Mouse (Mus musculus) heart, adult 2 months (tissue): ENCODE results near the gene S100a11. TPM values are rescaled to one million over a fixed set of nuclear protein-coding genes. Genes with fewer than 3 reads are reported as not detected.
"Not testable (repeated sequence)": the region's sequence is repeated elsewhere in the genome, so short reads cannot be mapped to it uniquely, and the experiment has no call there.

Source experiments
- DNase-seq, 2 experiments: peaks; one replicate each; pipeline ENCODE4 v3.0.0; 2021
- H3K27ac ChIP-seq: fragments of 200-600 bp; 2 replicates; pipeline ENCODE4 v1.8.1; 2022
- H3K27me3 ChIP-seq: fragments of 200-500 bp; 2 replicates; pipeline ENCODE4 v1.6.1; 2012; ENCODE audit warnings: mild to moderate bottlenecking, low read length, inconsistent platforms, mixed read lengths; ENCODE audit not compliant: control insufficient read depth, insufficient read depth
- H3K36me3 ChIP-seq: fragments of 200-500 bp; 2 replicates; pipeline ENCODE4 v1.6.1; 2012; ENCODE audit warnings: low read length, inconsistent platforms; ENCODE audit not compliant: control insufficient read depth, insufficient read depth
- H3K4me1 ChIP-seq: fragments of 200-500 bp; 2 replicates; pipeline ENCODE4 v1.6.1; 2011; ENCODE audit warnings: low read length; ENCODE audit not compliant: control insufficient read depth, insufficient read depth
- H3K4me3 ChIP-seq: fragments of 200-600 bp; 2 replicates; pipeline ENCODE4 v1.8.1; 2022
- H3K79me2 ChIP-seq: fragments of 200-500 bp; replicated peaks from 2 replicates; pipeline ENCODE4 v1.6.1; 2012; ENCODE audit warnings: mild to moderate bottlenecking, inconsistent platforms, low read length, moderate library complexity, mixed read lengths; ENCODE audit not compliant: control insufficient read depth, insufficient read depth
- H3K9ac ChIP-seq: fragments of 200-500 bp; 2 replicates; pipeline ENCODE4 v1.6.1; 2012; ENCODE audit warnings: low read depth, mild to moderate bottlenecking, control low read depth, inconsistent platforms, low read length, mixed read lengths
- CTCF ChIP-seq: fragments of 200-600 bp; IDR thresholded peaks from 2 replicates; pipeline ENCODE4 v1.8.1; 2022; ENCODE audit warnings: antibody characterized with exemption, mild to moderate bottlenecking, moderate library complexity
- EP300 ChIP-seq: fragments of 200-500 bp; IDR thresholded peaks from 2 replicates; pipeline ENCODE4 v1.6.1; 2011; ENCODE audit warnings: low read depth, low read length, control low read depth; ENCODE audit not compliant: insufficient read depth
- POLR2A ChIP-seq: fragments of 200-500 bp; IDR thresholded peaks from 2 replicates; pipeline ENCODE4 v1.6.1; 2011; ENCODE audit warnings: mild to moderate bottlenecking, low read depth, low read length, control low read depth; ENCODE audit not compliant: insufficient read depth
- WGBS: fragments of 180-500 bp; shearing (Covaris S2); methylation state at CpG from one replicate; pipeline ENCODE4 v1.1.7; 2018; 5-methylcytosine and 5-hydroxymethylcytosine counted together
- intact Hi-C: fragments of 180-260 bp; cut with DNase I; formaldehyde crosslinking; loops from one replicate; pipeline ENCODE4 v1.15.1; 2025
- polyA plus RNA-seq: library from polyadenylated mRNA; depleted of rRNA; stranded (reverse); fragments of >200 nt; gene quantifications from 2 replicates; pipeline ENCODE4 v1.2.3, GENCODE M21; 2012
- total RNA-seq, 2 experiments: library from RNA; stranded (reverse); gene quantifications; 2 replicates each; pipeline ENCODE4 v1.2.3; 2021

Gene S100a11
- total and polyA plus RNA-seq, 3 experiments: 72.5 to 99.1 (median 73.7) TPM

GRCm38 (mm10) chr3:93537068-93537576 is 16.8 kb downstream of the S100a11 start:
- H3K79me2 ChIP-seq: no peaks in the 10 kb centered on the region
- 26% methylated on average over 2 of the region's 2 CpGs for WGBS
- no peaks in the 10 kb centered on the region for H3K36me3 ChIP-seq
- no peaks in the 10 kb centered on the region for H3K4me1 ChIP-seq
- H3K27ac ChIP-seq: no peak overlapping the region
- H3K4me3 ChIP-seq: no peak overlapping the region
- no peaks in the 10 kb centered on the region for H3K27me3 ChIP-seq
- 0 out of 2 replicates have a peak, but pooled peaks have one; percentile 11 for TF ChIP-seq CTCF
- TF ChIP-seq EP300: no peak
- peak; percentile 56 to 64 for DNase-seq
- intact Hi-C loops: no loop called here
- H3K9ac ChIP-seq: no peak overlapping the region

GRCm38 (mm10) chr3:93538486-93538885 is 18.2 kb downstream of the S100a11 start:
- Histone ChIP-seq H3K27ac (no peak overlapping the region), H3K4me3 (no peak overlapping the region), H3K4me1 (no peaks in the 10 kb centered on the region), H3K27me3 (no peaks in the 10 kb centered on the region), H3K9ac (no peak overlapping the region), H3K79me2 (no peaks in the 10 kb centered on the region), H3K36me3 (no peaks in the 10 kb centered on the region)
- 75% methylated on average over 2 of the region's 2 CpGs for WGBS
- no peak for TF ChIP-seq EP300
- no peak for TF ChIP-seq POLR2A
- no peak for TF ChIP-seq CTCF
- no peak for DNase-seq
- intact Hi-C loops: no loop called here

GRCm38 (mm10) chr3:93541501-93541900 is 21.2 kb downstream of the S100a11 start:
- Histone ChIP-seq H3K27me3 (no peaks in the 10 kb centered on the region), H3K27ac (no peak overlapping the region), H3K4me3 (no peak overlapping the region), H3K9ac (no peak overlapping the region), H3K4me1 (no peaks in the 10 kb centered on the region), H3K79me2 (no peaks in the 10 kb centered on the region), H3K36me3 (no peaks in the 10 kb centered on the region)
- no peak for DNase-seq
- WGBS: 51% methylated on average over 2 of the region's 2 CpGs
- TF ChIP-seq CTCF (no peak), EP300 (no peak), POLR2A (no peak)
- intact Hi-C loops: no loop called here

GRCm38 (mm10) chr3:93544170-93544569 is 23.9 kb downstream of the S100a11 start:
- H3K9ac ChIP-seq, H3K36me3 ChIP-seq, DNase-seq, H3K4me1 ChIP-seq, H3K79me2 ChIP-seq, H3K4me3 ChIP-seq, H3K27me3 ChIP-seq, H3K27ac ChIP-seq, intact Hi-C loops: not testable (repeated sequence)
- WGBS: 53% methylated on average over 6 of the region's 6 CpGs

GRCm38 (mm10) chr3:93547099-93547648 is 26.9 kb downstream of the S100a11 start:
- no peak for TF ChIP-seq POLR2A
- TF ChIP-seq CTCF: peak; percentile 98
- peak; percentile 80 for TF ChIP-seq EP300
- no peaks in the 10 kb centered on the region; the same call in 1 of the 2 replicates for H3K4me1 ChIP-seq
- 17% methylated on average over 7 of the region's 7 CpGs for WGBS
- no peak overlapping the region for H3K9ac ChIP-seq
- DNase-seq: peak; percentile 84 to 92
- no peaks in the 10 kb centered on the region for H3K36me3 ChIP-seq
- intact Hi-C loops: loop anchor here (1.0 kb wide), 2 partner anchors 46 to 60 kb away; no protein-coding TSS in a partner anchor
- H3K27me3 ChIP-seq: no peaks in the 10 kb centered on the region
- peak overlapping the region; percentile 58; the same call in 1 of the 2 replicates for H3K27ac ChIP-seq
- H3K4me3 ChIP-seq: no peak overlapping the region
- no peaks in the 10 kb centered on the region for H3K79me2 ChIP-seq

- Histone ChIP-seq H3K79me2 (no peaks in the 10 kb centered on the region), H3K4me1 (no peaks in the 10 kb centered on the region; the same call in 1 of the 2 replicates), H3K27ac (peak overlapping the region; percentile 58; the same call in 1 of the 2 replicates), H3K4me3 (no peak overlapping the region), H3K27me3 (no peaks in the 10 kb centered on the region), H3K9ac (no peak overlapping the region), H3K36me3 (no peaks in the 10 kb centered on the region)
- 60% methylated on average over 20 of the region's 20 CpGs for WGBS
- intact Hi-C loops: loop anchor here (1.0 kb wide), 2 partner anchors 45 to 59 kb away; no protein-coding TSS in a partner anchor
- TF ChIP-seq CTCF (no peak), EP300 (no peak), POLR2A (0 out of 2 replicates have a peak, but pooled peaks have one; percentile 21)
- DNase-seq: peak in 1 of 2 experiments; percentile 33
These were observed 27.7 kb downstream of the S100a11 start for GRCm38 (mm10) chr3:93547749-93548540.
